Comparison of ENCODE assay signal across 27 mouse cellular contexts in genomic region chr19:40581662-40582061, GRCm38 (mm10). TPM values are rescaled to one million over a fixed set of nuclear protein-coding genes. Genes with fewer than 3 reads are reported as not detected.
DNase-seq lines count a peak whose midpoint lies in the region; ATAC-seq and TF ChIP-seq lines count a peak whose summit lies in the region.
"Had no signal": no experiment of that assay in that cellular context is flagged by ENCODE, and none has a peak within 500 bp of the region (broad histone marks: within the 10 kb centered on the region; RNA-seq: fewer than 3 reads in every experiment).

No protein-coding gene starts in this region.

- WGBS in heart, embryonic 12.5 days: 19% methylated on average over 5 of the region's 5 CpGs
- 54% methylated on average over 5 of the region's 5 CpGs for WGBS in small intestine, adult 2 months

- H3K9ac ChIP-seq in heart, embryonic 12.5 days: no peak overlapping the region
- H3K9ac ChIP-seq: embryonic facial prominence, embryonic 13.5 days; forebrain, embryonic 12.5 days; hindbrain, embryonic 12.5 days; liver, embryonic 15.5 days; lung, embryonic 15.5 days; midbrain, embryonic 13.5 days had no signal

- no peak overlapping the region for H3K4me2 ChIP-seq in heart, embryonic 12.5 days
- H3K4me2 ChIP-seq: embryonic facial prominence, embryonic 13.5 days; forebrain, embryonic 12.5 days; hindbrain, embryonic 12.5 days; liver, embryonic 15.5 days; lung, embryonic 15.5 days; midbrain, embryonic 13.5 days had no signal

- TF ChIP-seq POLR2A in small intestine, adult 2 months (IDR thresholded peaks at IDR 0.05; ENCODE audit: low read depth, low read length): no peak

- no peak overlapping the region for H3K4me3 ChIP-seq in heart, embryonic 12.5 days
- H3K4me3 ChIP-seq in small intestine, adult 2 months (ENCODE audit: low read depth, low read length): no peak overlapping the region
- H3K4me3 ChIP-seq: embryonic facial prominence, embryonic 13.5 days; erythroblast, embryonic 14.5 days; forebrain, embryonic 12.5 days; hindbrain, embryonic 12.5 days; left cerebral cortex, adult 2 months; limb, embryonic 10.5 days; liver, embryonic 15.5 days; lung, embryonic 15.5 days; megakaryocyte, embryonic 14.5 days; midbrain, embryonic 13.5 days had no signal

- H3K27me3 ChIP-seq in heart, embryonic 12.5 days (replicated peaks): no peaks in the 10 kb centered on the region
- H3K27me3 ChIP-seq in small intestine, adult 2 months (ENCODE audit: control insufficient read depth, insufficient read depth, low read length): no peaks in the 10 kb centered on the region
- H3K27me3 ChIP-seq: embryonic facial prominence, embryonic 13.5 days; forebrain, embryonic 12.5 days; hindbrain, embryonic 12.5 days; liver, embryonic 15.5 days; lung, embryonic 15.5 days; megakaryocyte, embryonic 14.5 days; midbrain, embryonic 13.5 days had no signal

- no peak for TF ChIP-seq CTCF in small intestine, adult 2 months (IDR thresholded peaks at IDR 0.05; ENCODE audit: extremely low read depth, insufficient read length, insufficient replicate concordance, low read depth, low read length)

- H3K27ac ChIP-seq in heart, embryonic 12.5 days (ENCODE audit: poor library complexity, severe bottlenecking): 0 out of 2 replicates have a peak overlapping the region, but pooled peaks have one; percentile 26
- peak overlapping the region; percentile 60; the same call in 1 of the 2 replicates for H3K27ac ChIP-seq in small intestine, adult 2 months (ENCODE audit: insufficient read depth, low read depth, low read length)
- H3K27ac ChIP-seq: embryonic facial prominence, embryonic 13.5 days; forebrain, embryonic 12.5 days; hindbrain, embryonic 12.5 days; left cerebral cortex, adult 2 months; limb, embryonic 10.5 days; liver, embryonic 15.5 days; lung, embryonic 15.5 days; midbrain, embryonic 13.5 days had no signal

- peak; percentile 32 for DNase-seq in adrenal gland, adult 2 months
- no peak for DNase-seq in adrenal gland, adult 18-20 months (ENCODE audit: low spot score in 2 of 2)
- DNase-seq in heart, postnatal 14 days: no peak
- DNase-seq in heart, postnatal 10 days: peak; percentile 24 to 56
- DNase-seq in cerebellum, postnatal 4 days (ENCODE audit: low spot score in 2 of 2): no peak
- DNase-seq: cerebellum, adult 18-20 months; cerebellum, postnatal 14 days; gastrocnemius, postnatal 36 days; kidney, adult 8-10 months; kidney, postnatal 10 days; liver; lung, postnatal 36 days; spleen, adult 18-20 months; thymus, adult 18-20 months; thymus, postnatal 36 days had no signal

- no peaks in the 10 kb centered on the region for H3K9me3 ChIP-seq in heart, embryonic 12.5 days (replicated peaks)
- H3K9me3 ChIP-seq: embryonic facial prominence, embryonic 13.5 days; forebrain, embryonic 12.5 days; hindbrain, embryonic 12.5 days; limb, embryonic 10.5 days; liver, embryonic 15.5 days; lung, embryonic 15.5 days; megakaryocyte, embryonic 14.5 days; midbrain, embryonic 13.5 days had no signal

- peaks cover 35% of the 10 kb centered on the region for H3K36me3 ChIP-seq in heart, embryonic 12.5 days
- peaks cover 39% of the 10 kb centered on the region for H3K36me3 ChIP-seq in small intestine, adult 2 months (ENCODE audit: control insufficient read depth, insufficient read depth, low read length)

- intact Hi-C loops in heart, postnatal 14 days (cut with DNase I): loop anchor here (10.0 kb wide), 1 partner anchor 253 kb away; the partner anchor contains the start of gene Ccnj
- intact Hi-C loops in heart, postnatal 10 days (cut with DNase I): loop anchor here (10.0 kb wide), 1 partner anchor 263 kb away; no protein-coding TSS in a partner anchor

- H3K4me1 ChIP-seq in heart, embryonic 12.5 days (replicated peaks): peaks cover 20% of the 10 kb centered on the region
- peaks cover 36% of the 10 kb centered on the region; the same call in 1 of the 2 replicates for H3K4me1 ChIP-seq in small intestine, adult 2 months (ENCODE audit: control insufficient read depth, insufficient read depth, insufficient read length, low read length)

- ATAC-seq in heart, embryonic 12.5 days (ENCODE audit: insufficient number of reproducible peaks, low FRiP score): peak; percentile 47; the same call in 1 of the 2 replicates
- ATAC-seq: midbrain, embryonic 13.5 days had no signal

RNA-seq across cellular contexts. Expression of gene Aldh18a1, which starts 6.6 kb away (rescaled TPM):
- total RNA-seq in adrenal gland, adult 2 months (2021): 10 to 100 TPM; 18.6 to 30.5 TPM
- polyA plus RNA-seq in adrenal gland, adult 2 months (2012; rRNA removed): 9.2 and 17.3 TPM in 2 replicates
- 10 to 100 TPM in 1 of 2 experiments, 1 to 10 TPM in 1; 9.6 to 32.5 TPM for total RNA-seq in adrenal gland, adult 18-20 months (2021)
- 50.2 and 50.6 TPM in 2 replicates for polyA plus RNA-seq in heart, embryonic 12.5 days (2016; fragmentation: Nextera tagmentation; extraction: Ambion mirVana)
- total RNA-seq in heart, postnatal 14 days (2021): 10 to 100 TPM in 1 of 2 experiments, 1 to 10 TPM in 1; 9.9 to 12.2 TPM
- 10 to 100 TPM; 15.6 to 19.6 TPM for total RNA-seq in heart, postnatal 10 days (2021)
- polyA plus RNA-seq in small intestine, adult 2 months (2012; rRNA removed): 34.4 and 87.3 TPM in 2 replicates

RNA-seq across cellular contexts. Expression of gene Tctn3, which starts 30.4 kb away (rescaled TPM):
- total RNA-seq in adrenal gland, adult 2 months (2021): 1 to 10 TPM; 3.5 to 7.0 TPM
- 8.6 and 10.5 TPM in 2 replicates for polyA plus RNA-seq in adrenal gland, adult 2 months (2012; rRNA removed)
- 1 to 10 TPM; 4.6 to 5.2 TPM for total RNA-seq in adrenal gland, adult 18-20 months (2021)
- 10.6 and 11.1 TPM in 2 replicates for polyA plus RNA-seq in heart, embryonic 12.5 days (2016; fragmentation: Nextera tagmentation; extraction: Ambion mirVana)
- 1 to 10 TPM; 8.6 to 8.8 TPM for total RNA-seq in heart, postnatal 14 days (2021)
- 1 to 10 TPM; 8.9 to 9.3 TPM for total RNA-seq in heart, postnatal 10 days (2021)
- 3.7 and 4.0 TPM in 2 replicates for polyA plus RNA-seq in small intestine, adult 2 months (2012; rRNA removed)

RNA-seq across cellular contexts. Expression of gene Entpd1, which starts 30.5 kb away (rescaled TPM):
- 10 to 100 TPM; 30.2 to 36.3 TPM for total RNA-seq in adrenal gland, adult 2 months (2021)
- polyA plus RNA-seq in adrenal gland, adult 2 months (2012; rRNA removed): 3.9 and 5.5 TPM in 2 replicates
- 10 to 100 TPM; 36.3 to 49.7 TPM for total RNA-seq in adrenal gland, adult 18-20 months (2021)
- 10.6 and 10.9 TPM in 2 replicates for polyA plus RNA-seq in heart, embryonic 12.5 days (2016; fragmentation: Nextera tagmentation; extraction: Ambion mirVana)
- total RNA-seq in heart, postnatal 14 days (2021): 10 to 100 TPM; 34.5 to 40.2 TPM
- total RNA-seq in heart, postnatal 10 days (2021): 10 to 100 TPM; 33.4 to 42.2 TPM
- 3.1 and 4.6 TPM in 2 replicates for polyA plus RNA-seq in small intestine, adult 2 months (2012; rRNA removed)

Comparison
In these comparisons a context has a peak if more than half of its experiments do, and no peak if none do; other contexts are left out.
1. DNase-seq: peak in adrenal gland, adult 2 months (single experiment) and heart, postnatal 10 days (2 of 2); none in adrenal gland, adult 18-20 months (0 of 2), heart, postnatal 14 days (0 of 2) and cerebellum, postnatal 4 days (0 of 2).